Mouse (Mus musculus) testis, adult 2 months (tissue): ENCODE results near the gene Esyt3. TPM values are rescaled to one million over a fixed set of nuclear protein-coding genes. Genes with fewer than 3 reads are reported as not detected.
A peak's percentile ranks its signal among the peaks of the same experiment; 100 is the strongest.

Experiments used
- H3K27ac ChIP-seq: fragments of 200-500 bp; 2 replicates; pipeline ENCODE4 v1.5.1; 2012; ENCODE audit warnings: low read depth, low read length; ENCODE audit not compliant: control insufficient read depth, insufficient read depth
- H3K27me3 ChIP-seq: fragments of 200-500 bp; 2 replicates; pipeline ENCODE4 v1.6.1; 2012; ENCODE audit warnings: mild to moderate bottlenecking, low read length, moderate library complexity; ENCODE audit not compliant: control insufficient read depth, insufficient read depth
- H3K36me3 ChIP-seq: fragments of 200-500 bp; 2 replicates; pipeline ENCODE4 v1.6.1; 2012; ENCODE audit warnings: mild to moderate bottlenecking, low read length; ENCODE audit not compliant: control insufficient read depth, insufficient read depth
- H3K4me1 ChIP-seq: fragments of 200-500 bp; 2 replicates; pipeline ENCODE4 v1.6.1; 2012; ENCODE audit warnings: low read length; ENCODE audit not compliant: control insufficient read depth, insufficient read depth
- H3K4me3 ChIP-seq: fragments of 200-500 bp; 2 replicates; pipeline ENCODE4 v1.5.1; 2012; ENCODE audit warnings: low read depth, mild to moderate bottlenecking, low read length, moderate library complexity, mixed read lengths; ENCODE audit not compliant: control insufficient read depth
- CTCF ChIP-seq: fragments of 200-500 bp; IDR thresholded peaks from 2 replicates; pipeline ENCODE4 v1.5.1; 2012; ENCODE audit warnings: low read depth, mild to moderate bottlenecking, inconsistent platforms, low read length, moderate library complexity; ENCODE audit not compliant: control insufficient read depth, insufficient read depth, insufficient replicate concordance
- POLR2A ChIP-seq: fragments of 200-500 bp; IDR thresholded peaks from 2 replicates; pipeline ENCODE4 v1.6.1; 2012; ENCODE audit warnings: low read depth, mild to moderate bottlenecking, inconsistent platforms, low read length, moderate library complexity; ENCODE audit not compliant: control insufficient read depth
- polyA plus RNA-seq: library from polyadenylated mRNA; depleted of rRNA; stranded (reverse); fragments of >200 nt; gene quantifications from 2 replicates; pipeline ENCODE4 v1.2.3, GENCODE M21; 2012

The Esyt3 gene
- polyA plus RNA-seq, 1 experiment = 61.3 TPM

GRCm38 (mm10) chr9:99368431-99368830 lies 10.1 kb upstream of the Esyt3 start:
- Histone ChIP-seq H3K36me3 (no peaks in the 10 kb centered on the region), H3K27me3 (no peaks in the 10 kb centered on the region), H3K4me1 (no peaks in the 10 kb centered on the region; the same call in 1 of the 2 replicates), H3K27ac (no peak overlapping the region), H3K4me3 (no peak overlapping the region)
- TF ChIP-seq CTCF (no peak), POLR2A (no peak)

GRCm38 (mm10) chr9:99365906-99366305 lies 7.5 kb upstream of the Esyt3 start:
- no peak for TF ChIP-seq CTCF
- no peak for TF ChIP-seq POLR2A
- no peak overlapping the region for H3K27ac ChIP-seq
- no peaks in the 10 kb centered on the region for H3K27me3 ChIP-seq
- no peaks in the 10 kb centered on the region for H3K36me3 ChIP-seq
- no peak overlapping the region for H3K4me3 ChIP-seq
- no peaks in the 10 kb centered on the region; the same call in 1 of the 2 replicates for H3K4me1 ChIP-seq

GRCm38 (mm10) chr9:99363076-99363475 lies 4.7 kb upstream of the Esyt3 start:
- TF ChIP-seq POLR2A = no peak
- TF ChIP-seq CTCF = no peak
- Histone ChIP-seq H3K4me3 (no peak overlapping the region), H3K36me3 (no peaks in the 10 kb centered on the region), H3K27me3 (peaks cover 2% of the 10 kb centered on the region; the same call in 1 of the 2 replicates), H3K27ac (no peak overlapping the region), H3K4me1 (peaks cover 6% of the 10 kb centered on the region)

GRCm38 (mm10) chr9:99361946-99362345 lies 3.6 kb upstream of the Esyt3 start:
- Histone ChIP-seq H3K27me3 (peaks cover 2% of the 10 kb centered on the region; the same call in 1 of the 2 replicates), H3K36me3 (no peaks in the 10 kb centered on the region), H3K4me1 (peaks cover 16% of the 10 kb centered on the region), H3K27ac (no peak overlapping the region), H3K4me3 (no peak overlapping the region)
- no peak for TF ChIP-seq CTCF
- no peak for TF ChIP-seq POLR2A

- Histone ChIP-seq H3K4me1 (peaks cover 16% of the 10 kb centered on the region), H3K4me3 (no peak overlapping the region), H3K27ac (no peak overlapping the region), H3K36me3 (no peaks in the 10 kb centered on the region), H3K27me3 (peaks cover 2% of the 10 kb centered on the region; the same call in 1 of the 2 replicates)
- TF ChIP-seq POLR2A = no peak
- no peak for TF ChIP-seq CTCF
Measured at GRCm38 (mm10) chr9:99359012-99359411, 655 bp upstream of the Esyt3 start.

- peak overlapping the region; percentile 83 for H3K4me3 ChIP-seq
- H3K36me3 ChIP-seq = no peaks in the 10 kb centered on the region
- H3K27ac ChIP-seq = no peak overlapping the region
- H3K4me1 ChIP-seq = peaks cover 16% of the 10 kb centered on the region
- no peak for TF ChIP-seq CTCF
- TF ChIP-seq POLR2A = no peak
- peaks cover 2% of the 10 kb centered on the region; the same call in 1 of the 2 replicates for H3K27me3 ChIP-seq
Measured at GRCm38 (mm10) chr9:99357561-99357920, 816 bp downstream of the Esyt3 start.

- TF ChIP-seq CTCF (no peak), POLR2A (no peak)
- H3K27me3 ChIP-seq = peaks cover 2% of the 10 kb centered on the region; the same call in 1 of the 2 replicates
- no peak overlapping the region for H3K4me3 ChIP-seq
- no peak overlapping the region for H3K27ac ChIP-seq
- H3K36me3 ChIP-seq = no peaks in the 10 kb centered on the region
- peaks cover 16% of the 10 kb centered on the region for H3K4me1 ChIP-seq
Measured at GRCm38 (mm10) chr9:99355971-99356370, 2.4 kb downstream of the Esyt3 start.

GRCm38 (mm10) chr9:99354796-99355195 lies 3.6 kb downstream of the Esyt3 start:
- H3K4me3 ChIP-seq = no peak overlapping the region
- H3K36me3 ChIP-seq = no peaks in the 10 kb centered on the region
- peaks cover 16% of the 10 kb centered on the region for H3K4me1 ChIP-seq
- TF ChIP-seq CTCF (no peak), POLR2A (no peak)
- H3K27ac ChIP-seq = no peak overlapping the region
- peaks cover 2% of the 10 kb centered on the region; the same call in 1 of the 2 replicates for H3K27me3 ChIP-seq
